In the genomic region with DNA sequence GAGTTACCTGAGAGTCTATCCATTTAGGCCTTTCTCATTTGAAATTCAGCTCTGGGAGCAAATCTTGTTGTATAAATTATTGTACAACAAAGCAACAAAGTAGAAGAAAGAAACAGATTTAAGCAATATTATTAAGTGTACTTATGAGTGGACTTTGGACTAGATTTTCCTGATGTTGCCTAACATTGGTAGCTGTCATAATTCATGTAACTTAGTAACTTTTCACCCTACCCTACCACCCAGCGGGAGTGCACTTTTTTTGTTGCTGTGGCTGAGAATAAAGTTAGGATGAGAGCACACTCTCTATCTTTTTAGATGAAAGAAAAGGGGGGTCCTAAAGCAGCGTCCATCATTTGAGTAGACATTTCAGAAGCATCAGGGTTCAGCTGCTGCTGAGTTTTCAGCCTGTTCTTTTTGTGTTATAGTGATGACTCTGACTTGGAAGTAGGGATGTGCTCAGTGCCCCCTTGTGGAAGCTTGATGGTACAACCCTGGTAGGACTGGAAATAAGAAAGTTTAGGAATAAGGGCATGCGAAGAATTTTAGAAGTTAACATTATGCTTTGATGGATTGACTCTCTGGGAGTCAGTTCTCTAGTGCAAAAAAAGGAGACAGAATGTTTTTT, we compare ENCODE assay signal across 9 mouse cellular contexts. TPM values are rescaled to one million over a fixed set of nuclear protein-coding genes. Genes with fewer than 3 reads are reported as not detected.
DNase-seq lines count a peak whose midpoint lies in the region; ATAC-seq and TF ChIP-seq lines count a peak whose summit lies in the region.
"Had no signal": no experiment of that assay in that cellular context is flagged by ENCODE, and none has a peak within 500 bp of the region (broad histone marks: within the 10 kb centered on the region; RNA-seq: fewer than 3 reads in every experiment).

No protein-coding gene starts in this region.

- DNase-seq in left cerebral cortex, adult 11 months (ENCODE audit: low spot score), result peak; percentile 45
- DNase-seq in left cerebral cortex, adult 8-10 months (ENCODE audit: low spot score in 2 of 2), result no peak
- peak; percentile 73 for DNase-seq in adipocyte (ENCODE audit: low spot score)
- peak; percentile 74 for DNase-seq in embryo, embryonic 10 days (ENCODE audit: low spot score)
- DNase-seq in layer of hippocampus, adult 2 months (ENCODE audit: low spot score in 2 of 2), result peak; percentile 56 to 64
- DNase-seq in lung, postnatal 14 days, result peak; percentile 63
- DNase-seq in splenic B cell, adult 2 months (ENCODE audit: low read depth, low spot score), result peak; percentile 63

- peak; percentile 93 for TF ChIP-seq CTCF in layer of hippocampus, adult 2 months (conservative IDR thresholded peaks at IDR 0.05)

- no peaks in the 10 kb centered on the region for H3K27me3 ChIP-seq in heart, embryonic 15.5 days
- no peaks in the 10 kb centered on the region for H3K27me3 ChIP-seq in splenic B cell, adult 2 months (ENCODE audit: control insufficient read depth, insufficient read depth, low read length, poor library complexity, severe bottlenecking)
- H3K27me3 ChIP-seq: midbrain, embryonic 12.5 days had no signal

- H3K9ac ChIP-seq in heart, embryonic 15.5 days, result no peak overlapping the region
- H3K9ac ChIP-seq: midbrain, embryonic 12.5 days had no signal

- H3K4me3 ChIP-seq in heart, embryonic 15.5 days, result no peak overlapping the region
- no peak overlapping the region for H3K4me3 ChIP-seq in layer of hippocampus, adult 2 months
- H3K4me3 ChIP-seq: midbrain, embryonic 12.5 days had no signal

- WGBS in heart, embryonic 15.5 days, result 56% methylated on average over 3 of the region's 3 CpGs

- H3K27ac ChIP-seq in heart, embryonic 15.5 days, result 0 out of 2 replicates have a peak overlapping the region, but pooled peaks have one; percentile 12
- no peak overlapping the region for H3K27ac ChIP-seq in layer of hippocampus, adult 2 months
- H3K27ac ChIP-seq: midbrain, embryonic 12.5 days had no signal

- no peak for ATAC-seq in heart, embryonic 15.5 days (replicated peaks; ENCODE audit: insufficient number of reproducible peaks, insufficient read depth, low FRiP score, low read depth)

- no peak overlapping the region for H3K4me2 ChIP-seq in heart, embryonic 15.5 days
- H3K4me2 ChIP-seq: midbrain, embryonic 12.5 days had no signal

- H3K36me3 ChIP-seq in heart, embryonic 15.5 days, result peaks cover 30% of the 10 kb centered on the region
- no peaks in the 10 kb centered on the region for H3K36me3 ChIP-seq in splenic B cell, adult 2 months (ENCODE audit: control insufficient read depth, insufficient read depth, low read length, poor library complexity, severe bottlenecking)

- peaks cover 12% of the 10 kb centered on the region; the same call in 1 of the 2 replicates for H3K4me1 ChIP-seq in heart, embryonic 15.5 days (replicated peaks)
- H3K4me1 ChIP-seq: midbrain, embryonic 12.5 days had no signal

- H3K9me3 ChIP-seq in heart, embryonic 15.5 days (replicated peaks), result no peaks in the 10 kb centered on the region
- H3K9me3 ChIP-seq: midbrain, embryonic 12.5 days had no signal

RNA-seq across cellular contexts. Expression of a gene that starts 59.1 kb away (rescaled TPM):
- 10 to 100 TPM; 56.2 to 70.4 (median 64.6) TPM for total RNA-seq in left cerebral cortex, adult 8-10 months (2022)
- polyA plus RNA-seq in heart, embryonic 15.5 days (2015; fragmentation: Nextera tagmentation; extraction: Ambion mirVana), result 53.7 and 54.1 TPM in 2 replicates
- total RNA-seq in layer of hippocampus, adult 2 months (2021), result 10 to 100 TPM; 67.0 to 70.9 TPM

RNA-seq across cellular contexts. Expression of a gene that starts 59.2 kb away (rescaled TPM):
- 10 to 100 TPM; 76.2 to 82.1 (median 79.9) TPM for total RNA-seq in left cerebral cortex, adult 8-10 months (2022)
- polyA plus RNA-seq in heart, embryonic 15.5 days (2015; fragmentation: Nextera tagmentation; extraction: Ambion mirVana), result 184 and 223 TPM in 2 replicates
- 10 to 100 TPM; 62.5 to 72.3 TPM for total RNA-seq in layer of hippocampus, adult 2 months (2021)

Comparison
In these comparisons a context has a peak if more than half of its experiments do, and no peak if none do; other contexts are left out.
1. DNase-seq: peak in left cerebral cortex, adult 11 months (single experiment), adipocyte (single experiment), embryo, embryonic 10 days (single experiment), layer of hippocampus, adult 2 months (2 of 2), lung, postnatal 14 days (single experiment) and splenic B cell, adult 2 months (single experiment); none in left cerebral cortex, adult 8-10 months (0 of 2).